Mouse (Mus musculus) right cerebral cortex, adult 18-20 months (tissue): ENCODE measurements around the gene Get4.

ENCODE experiments used
- DNase-seq: peaks from one replicate; pipeline ENCODE4 v3.0.0; 2022; ENCODE audit warnings: mixed read lengths

Get4 gene

GRCm38 (mm10) chr5:139286142-139286941, 34.2 kb downstream of the Get4 start:
- no peak for DNase-seq

GRCm38 (mm10) chr5:139287099-139287498, 35.0 kb downstream of the Get4 start:
- DNase-seq, result no peak

GRCm38 (mm10) chr5:139287787-139288186, 35.7 kb downstream of the Get4 start:
- no peak for DNase-seq

GRCm38 (mm10) chr5:139288591-139288990, 36.5 kb downstream of the Get4 start:
- DNase-seq, result no peak

- no peak for DNase-seq
Measured at GRCm38 (mm10) chr5:139290467-139291259, 38.5 kb downstream of the Get4 start.

GRCm38 (mm10) chr5:139291811-139292560, 39.9 kb downstream of the Get4 start:
- DNase-seq, result no peak

- no peak for DNase-seq
Measured at GRCm38 (mm10) chr5:139294089-139294488, 42.0 kb downstream of the Get4 start.

GRCm38 (mm10) chr5:139297092-139297491, 45.0 kb downstream of the Get4 start:
- no peak for DNase-seq

GRCm38 (mm10) chr5:139297745-139298144, 45.6 kb downstream of the Get4 start:
- DNase-seq, result no peak

GRCm38 (mm10) chr5:139302101-139302500, 50.0 kb downstream of the Get4 start:
- DNase-seq, result peak; percentile 65

GRCm38 (mm10) chr5:139303646-139304061, 51.5 kb downstream of the Get4 start:
- DNase-seq, result no peak

GRCm38 (mm10) chr5:139309946-139310345, 57.8 kb downstream of the Get4 start:
- no peak for DNase-seq

- no peak for DNase-seq
Measured at GRCm38 (mm10) chr5:139310477-139310876, 58.4 kb downstream of the Get4 start.

- peak; percentile 47 for DNase-seq
Measured at GRCm38 (mm10) chr5:139311822-139312221, 59.7 kb downstream of the Get4 start.

GRCm38 (mm10) chr5:139313536-139313935, 61.4 kb downstream of the Get4 start:
- DNase-seq, result no peak

- no peak for DNase-seq
Measured at GRCm38 (mm10) chr5:139314941-139315642, 63.0 kb downstream of the Get4 start.

- no peak for DNase-seq
Measured at GRCm38 (mm10) chr5:139316982-139317675, 65.0 kb downstream of the Get4 start.

GRCm38 (mm10) chr5:139317751-139318504, 65.8 kb downstream of the Get4 start:
- DNase-seq, result peak; percentile 68
